Mouse (Mus musculus): ENCODE results near the gene Sypl2.

DNA sequence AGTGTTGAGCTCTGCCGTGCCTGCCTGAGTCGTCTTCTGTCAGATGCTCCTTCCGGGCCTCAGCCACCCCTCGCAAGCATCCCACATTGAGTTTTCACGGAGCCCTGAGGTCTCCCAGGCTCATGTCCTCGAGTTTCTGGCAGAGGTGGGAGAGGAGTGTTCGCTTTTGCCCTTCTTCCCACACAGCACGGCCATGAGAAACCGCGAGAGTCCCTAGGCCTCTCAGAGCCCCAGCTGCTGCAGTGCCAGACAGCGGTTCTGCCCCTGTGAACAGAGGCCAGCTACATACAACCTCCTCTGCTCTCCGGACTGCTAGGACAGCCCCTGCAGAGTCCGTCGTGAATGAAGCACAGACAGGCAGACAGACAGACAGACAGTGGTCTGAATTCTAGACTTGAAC is 58.9 kb downstream of the Sypl2 start:
- no peak for TF ChIP-seq POLR2A (IDR thresholded peaks at IDR 0.05; ENCODE audit: insufficient read length, low read depth)
- no peak for TF ChIP-seq TCF12 (IDR thresholded peaks at IDR 0.05; ENCODE audit: insufficient read depth, poor library complexity, severe bottlenecking)
- no peak for TF ChIP-seq MYOD1 (IDR thresholded peaks at IDR 0.05; ENCODE audit: control insufficient read depth in 1 of 3, insufficient read length in 2 of 3, low read depth in 2 of 3)
- TF ChIP-seq POLR2AphosphoS2 (IDR thresholded peaks at IDR 0.05; ENCODE audit: insufficient read length, low read depth), result no peak
- TF ChIP-seq E2F4 (IDR thresholded peaks at IDR 0.05; ENCODE audit: insufficient read depth), result no peak
- no peak for TF ChIP-seq MYOG (IDR thresholded peaks at IDR 0.05; ENCODE audit: control insufficient read depth in 1 of 3, insufficient read depth in 1 of 3, insufficient read length in 2 of 3, low read depth in 2 of 3)
